Mouse (Mus musculus) embryo, embryonic 9.5 days (tissue): ENCODE measurements around the gene Tbc1d17.
"Not testable (repeated sequence)": the region's sequence is repeated elsewhere in the genome, so short reads cannot be mapped to it uniquely, and the experiment has no call there.

Source experiments
- DNase-seq: peaks from one replicate; pipeline ENCODE4 v3.0.0-alpha.2; 2017; ENCODE audit errors: extremely low spot score

Gene Tbc1d17

GRCm38 (mm10) chr7:44848561-44849415 is at the start of gene Tbc1d17, which contains the start of gene Akt1s1:
Gene Tbc1d17, minus strand, starts transcription at chr7:44849079.
Gene Akt1s1, plus strand, starts transcription at chr7:44848991.
- peak; percentile 97 for DNase-seq

DNA sequence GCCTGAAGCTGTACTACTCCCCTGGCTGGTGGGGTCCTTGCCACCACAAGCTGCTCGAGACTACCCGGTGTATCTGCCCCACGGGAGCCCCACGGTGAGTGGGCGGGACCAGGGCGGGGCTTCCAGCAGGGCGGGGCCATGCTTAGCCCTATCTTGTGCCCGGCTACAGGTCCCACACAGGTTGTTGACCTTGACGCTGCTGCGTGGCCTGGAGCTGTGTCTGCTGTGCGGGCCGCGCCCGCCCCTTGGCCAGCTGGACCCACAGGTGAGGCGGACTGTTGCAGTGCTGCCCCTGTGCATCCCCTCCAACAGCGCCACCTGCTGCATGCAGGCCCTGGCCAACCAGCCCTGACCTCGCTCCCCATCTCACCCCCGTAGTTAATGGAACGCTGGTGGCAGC is 49.7 kb upstream of the Tbc1d17 start:
- DNase-seq = peak; percentile 38

- no peak for DNase-seq
Observed at GRCm38 (mm10) chr7:44896499-44896898, 47.6 kb upstream of the Tbc1d17 start.

DNA sequence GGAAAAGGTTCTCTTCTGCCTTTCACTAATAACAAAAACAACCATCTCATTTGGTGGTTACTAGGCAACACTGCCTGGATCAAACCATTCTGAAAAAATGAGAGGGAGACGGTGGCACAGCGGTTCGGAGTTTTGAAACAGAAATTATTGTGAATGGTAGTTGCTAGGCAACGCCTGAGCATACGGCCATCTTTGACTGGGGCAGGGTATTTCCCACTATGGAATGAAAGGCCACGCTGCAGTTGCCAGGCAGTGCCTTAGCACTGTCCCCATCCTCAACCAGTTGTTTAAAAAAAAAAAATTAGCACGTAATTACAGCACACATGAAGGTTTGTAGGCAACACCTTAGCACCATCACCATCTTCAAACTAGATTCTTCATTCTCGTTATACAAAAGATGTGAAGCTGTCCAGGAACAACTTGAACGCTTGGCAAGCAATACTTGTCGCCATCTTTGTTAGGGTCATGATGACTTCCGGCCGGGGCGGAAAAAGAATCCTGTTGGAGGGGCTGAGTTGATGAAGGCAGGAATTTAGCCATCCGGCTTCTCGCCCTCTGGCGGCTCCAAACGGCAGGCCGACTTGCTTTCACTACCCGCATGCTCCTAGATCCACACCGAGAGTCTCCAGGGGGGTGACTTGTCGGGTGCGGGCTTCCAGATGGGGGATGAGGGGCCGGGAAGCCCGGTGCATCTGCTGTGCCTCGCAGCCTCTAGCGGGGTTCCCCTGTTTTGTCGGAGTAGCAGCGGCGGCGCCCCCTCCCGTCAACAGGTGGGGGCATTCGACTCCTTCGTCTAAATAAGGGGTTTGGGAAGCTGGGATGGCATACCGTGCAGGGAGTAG is 46.9 kb upstream of the Tbc1d17 start, which contains the start of gene Fuz:
Gene Fuz (plus strand): TSS at position 487 of the 842 bp plus-strand sequence.
- peak; percentile 91 for DNase-seq

GRCm38 (mm10) chr7:44895206-44895592 is 46.3 kb upstream of the Tbc1d17 start:
- DNase-seq = no peak

DNA sequence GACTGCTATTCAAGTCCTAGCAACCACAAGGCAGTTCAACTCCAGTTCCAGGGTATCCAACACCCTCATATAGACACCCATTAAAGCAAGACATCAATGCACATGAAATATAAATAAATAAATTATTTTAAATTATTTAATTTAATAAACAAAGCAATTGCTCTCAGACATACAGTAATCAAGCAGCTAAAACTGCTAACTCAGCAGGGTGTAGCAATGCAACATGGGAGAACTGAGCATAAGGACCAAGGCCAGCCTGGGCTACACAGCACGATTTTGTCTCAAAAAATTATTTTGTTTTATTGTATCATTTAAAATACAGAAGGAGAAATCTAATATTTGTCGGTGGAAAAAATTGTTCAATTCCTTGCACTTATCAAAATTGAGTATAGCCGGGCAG is 45.3 kb upstream of the Tbc1d17 start:
- DNase-seq = no peak

DNA sequence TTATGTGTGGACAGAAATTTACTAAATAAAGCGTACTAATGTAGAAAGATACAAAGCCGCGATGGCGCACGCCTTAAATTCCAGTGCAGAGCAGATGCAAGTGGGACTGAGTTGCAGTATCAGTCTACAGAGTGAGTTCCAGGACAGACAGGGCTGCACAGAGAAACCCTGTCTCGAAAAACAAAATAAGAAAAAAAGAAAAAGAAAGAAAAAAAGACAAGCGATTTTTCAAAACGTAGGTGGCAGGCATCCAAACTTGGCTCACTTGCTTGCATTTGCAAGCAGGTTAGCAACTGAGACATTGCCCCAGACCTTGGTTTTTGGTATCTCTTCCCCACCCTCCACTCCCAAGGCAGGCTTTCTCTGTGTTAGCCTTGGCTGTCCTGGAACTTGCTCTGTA is 44.3 kb upstream of the Tbc1d17 start:
- DNase-seq = peak; percentile 24

- DNase-seq = peak; percentile 94
Observed at GRCm38 (mm10) chr7:44892276-44892921, 43.5 kb upstream of the Tbc1d17 start, which contains the start of gene Med25. Gene Med25, minus strand, starts transcription at chr7:44892712.

DNA sequence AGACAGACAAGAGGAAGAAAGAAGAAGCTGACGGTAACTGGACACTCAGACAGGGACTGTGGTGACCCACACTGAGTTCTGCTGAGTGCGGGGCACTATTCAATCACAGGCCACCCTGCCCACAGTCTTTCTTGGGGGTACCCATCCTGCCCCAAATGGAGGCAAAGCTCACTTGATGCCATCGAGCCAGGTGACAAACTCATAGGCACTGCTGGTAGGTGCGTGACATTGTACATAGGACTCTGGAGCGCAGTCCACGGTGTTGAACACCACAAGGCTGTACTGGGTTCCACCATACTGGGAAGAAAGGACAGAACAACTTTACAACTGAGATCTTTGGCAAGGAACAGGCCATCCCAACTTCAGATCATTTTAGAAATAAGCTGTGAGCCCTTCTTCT is 42.7 kb upstream of the Tbc1d17 start:
- DNase-seq = no peak

GRCm38 (mm10) chr7:44890737-44891136 is 41.9 kb upstream of the Tbc1d17 start:
- DNase-seq = no peak

DNA sequence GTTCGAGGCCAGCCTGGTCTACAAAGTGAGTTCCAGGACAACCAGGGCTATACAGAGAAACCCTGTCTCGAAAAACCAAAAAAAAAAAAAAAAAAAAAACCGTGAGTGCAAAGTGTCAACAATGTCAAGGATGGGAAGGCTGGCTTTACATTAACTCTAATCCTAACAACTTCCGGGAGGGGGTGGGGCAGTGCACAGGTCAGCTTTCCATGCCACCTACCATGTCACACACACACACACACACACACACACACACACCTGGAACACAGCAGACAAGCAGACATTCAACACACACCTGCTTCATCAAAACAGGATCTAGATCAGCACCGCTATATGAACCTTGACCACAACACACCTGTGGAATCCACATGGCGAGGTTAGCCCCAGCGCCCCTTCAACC is 41.3 kb upstream of the Tbc1d17 start:
- DNase-seq = no peak

- DNase-seq = no peak
Observed at GRCm38 (mm10) chr7:44888256-44889105, 39.6 kb upstream of the Tbc1d17 start.

- no peak for DNase-seq
Observed at GRCm38 (mm10) chr7:44886964-44887363, 38.1 kb upstream of the Tbc1d17 start.

GRCm38 (mm10) chr7:44884637-44885036 is 35.8 kb upstream of the Tbc1d17 start:
- DNase-seq = no peak

DNA sequence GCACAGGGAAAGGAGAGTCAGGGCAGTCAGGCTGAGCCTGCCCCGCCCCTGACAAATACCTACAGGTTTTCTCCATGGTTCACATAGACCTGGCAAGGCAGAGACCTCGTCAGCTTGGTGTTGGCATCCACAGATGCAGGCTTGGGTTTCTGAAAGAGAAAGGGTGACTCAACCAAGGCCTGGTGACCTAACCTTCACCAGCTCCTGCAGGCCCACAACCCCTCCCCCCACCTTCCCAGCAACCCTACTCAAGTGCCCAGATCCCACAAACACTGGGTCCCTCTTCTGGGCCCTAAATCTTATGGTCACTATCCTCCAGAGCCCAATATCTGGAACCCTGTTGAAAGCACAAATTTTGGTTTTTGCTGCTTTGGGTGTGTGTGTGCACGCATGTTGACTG is 34.2 kb upstream of the Tbc1d17 start:
- no peak for DNase-seq

DNA sequence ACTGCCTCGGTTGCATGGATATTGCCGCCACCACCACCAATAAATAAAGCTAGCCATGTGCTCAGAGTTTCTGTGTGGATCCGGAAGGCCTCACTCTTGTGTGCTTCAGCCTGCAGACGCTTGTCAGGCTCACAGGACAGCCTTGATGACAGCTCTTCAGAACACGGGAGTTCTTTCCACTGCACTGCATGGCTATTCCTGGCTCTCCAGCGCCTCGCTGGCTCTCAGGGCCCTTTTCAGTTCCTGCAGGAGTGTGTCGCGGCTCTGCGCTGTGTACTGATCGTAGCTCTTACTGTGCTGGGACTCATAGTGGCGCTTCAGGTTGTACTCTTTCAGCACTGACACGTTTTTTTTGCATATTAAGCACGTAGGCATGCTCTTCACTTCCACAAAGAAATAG is 29.0 kb upstream of the Tbc1d17 start:
- DNase-seq = no peak

DNA sequence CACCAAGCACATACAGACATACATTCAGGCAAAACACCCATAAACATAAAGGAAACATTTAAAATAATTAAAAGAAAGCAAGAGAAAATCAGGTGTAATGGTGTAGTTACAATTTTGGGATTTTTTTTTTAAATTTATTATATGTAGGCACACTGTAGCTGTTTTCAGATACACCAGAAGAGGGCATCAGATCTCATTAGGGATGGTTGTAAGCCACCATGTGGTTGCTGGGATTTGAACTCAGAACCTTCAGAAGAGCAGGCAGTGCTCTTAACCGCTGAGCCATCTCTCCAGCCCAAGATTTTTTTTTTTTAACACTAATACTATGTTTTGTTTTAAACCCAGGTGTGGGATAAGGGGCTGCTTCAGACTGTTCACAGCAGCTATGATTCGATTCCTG is 22.9 kb upstream of the Tbc1d17 start:
- not testable (repeated sequence) for DNase-seq

DNA sequence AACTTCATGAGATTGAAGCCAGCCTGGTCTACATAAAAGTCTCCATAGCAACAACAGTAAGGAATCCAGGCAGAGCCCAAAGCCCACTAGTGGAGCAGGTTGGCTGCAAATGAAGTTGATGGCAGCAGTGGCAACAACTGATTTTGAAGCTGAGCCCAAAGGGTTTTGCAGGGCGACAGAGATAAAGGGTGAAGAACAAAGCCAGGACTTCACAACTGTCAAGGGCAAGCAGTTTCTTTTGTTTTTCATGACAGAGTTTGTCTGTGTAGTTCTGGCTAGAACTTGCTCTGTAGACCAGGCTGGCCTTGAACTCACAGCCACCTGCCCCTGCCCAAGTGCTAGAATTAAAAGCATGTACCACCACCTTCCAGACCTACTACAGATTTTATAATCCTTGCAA is 22.3 kb upstream of the Tbc1d17 start:
- no peak for DNase-seq

DNA sequence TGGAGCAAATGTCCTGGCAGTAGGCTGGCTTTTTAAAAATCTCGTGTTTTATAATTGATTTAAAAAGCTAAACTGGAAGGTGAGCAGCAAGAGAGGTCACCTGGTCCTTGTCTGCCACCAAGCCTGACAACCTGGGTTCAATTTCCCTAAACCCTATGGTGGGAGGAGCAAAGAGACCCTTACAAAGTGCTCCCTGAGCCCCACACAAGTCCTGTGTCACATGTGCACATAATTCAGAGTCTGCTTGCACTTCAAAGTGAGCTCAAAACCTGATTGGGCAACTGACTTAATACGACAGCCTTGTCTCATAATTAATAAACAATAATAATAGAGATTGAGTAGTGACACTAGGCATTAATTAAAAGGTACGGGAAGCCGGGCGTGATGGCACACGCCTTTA is 21.7 kb upstream of the Tbc1d17 start:
- DNase-seq = no peak

DNA sequence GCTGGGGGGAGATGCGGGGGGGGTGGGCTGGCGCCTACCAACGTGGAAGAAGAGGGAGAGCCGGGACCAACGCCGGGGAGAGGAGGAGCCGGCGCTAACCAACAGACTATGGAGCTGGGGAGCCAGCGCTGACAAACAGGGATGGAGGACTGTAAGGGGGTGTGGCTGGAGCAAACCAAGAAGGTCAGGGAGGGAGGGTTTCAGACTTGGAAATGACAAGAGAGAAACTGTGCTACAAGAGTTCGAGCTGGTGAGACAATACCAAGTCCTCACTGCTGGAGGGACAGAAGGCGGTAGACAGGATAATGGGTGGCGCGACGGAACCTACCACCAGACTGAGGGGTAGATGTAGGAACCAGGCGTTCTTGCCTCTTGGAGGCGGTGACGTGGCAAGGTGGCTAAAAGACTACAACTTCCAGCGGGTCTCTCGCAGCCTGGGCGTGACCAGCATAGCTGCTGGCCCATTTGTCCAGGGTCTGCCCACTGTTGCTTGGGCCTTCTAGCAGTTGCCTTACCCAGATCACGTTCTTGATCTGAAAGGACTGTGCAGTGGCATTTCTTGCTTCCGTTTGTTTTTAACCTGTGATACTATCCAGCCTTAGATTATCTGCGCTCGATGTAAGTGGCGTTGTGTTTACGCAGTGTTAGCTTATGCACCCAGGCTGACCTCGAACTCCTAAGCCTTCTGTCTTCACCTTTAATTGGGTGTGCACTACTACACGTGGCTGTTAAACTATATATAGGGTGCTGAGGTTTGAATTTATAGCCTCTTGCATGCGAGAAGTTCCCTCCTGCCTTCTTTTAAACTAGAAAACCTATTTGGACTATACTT is 21.0 kb upstream of the Tbc1d17 start, which contains the start of gene Ptov1:
Gene Ptov1 (minus strand): TSS at position 92 of the 832 bp plus-strand sequence.
- peak; percentile 96 for DNase-seq
